Mouse (Mus musculus) adrenal gland, postnatal 14 days (tissue): ENCODE measurements around the gene Fitm1. TPM values are rescaled to one million over a fixed set of nuclear protein-coding genes. Genes with fewer than 3 reads are reported as not detected.

Experiments used
- DNase-seq: peaks from one replicate; pipeline ENCODE4 v3.0.0; 2021; ENCODE audit warnings: mixed read lengths
- long read RNA-seq, 2 experiments: library from polyadenylated mRNA; stranded (forward); transcript quantifications; one replicate each; pipeline ENCODE4 v2.0.0; 2021
- total RNA-seq: library from RNA; stranded (reverse); gene quantifications from 2 replicates; pipeline ENCODE4 v1.2.3, GENCODE M21; 2021

Gene Fitm1
- 0.79 and 2.1 TPM in 2 replicates for total RNA-seq
- long read RNA-seq, experiment 1, partial matches to known transcripts, result 0 of 3 reads
- long read RNA-seq, experiment 1, other reads (novel, unspliced or antisense), result 0 of 3 reads
- long read RNA-seq, experiment 2, partial matches to known transcripts, result 0 of 5 reads
- long read RNA-seq, experiment 2, other reads (novel, unspliced or antisense), result 1 of 5 reads

- peak; percentile 50 for DNase-seq
Measured at GRCm38 (mm10) chr14:55575302-55575701, at the start of gene Fitm1. Fitm1 (plus strand) TSS chr14:55575617.

GRCm38 (mm10) chr14:55526674-55527073, 48.7 kb upstream of the Fitm1 start:
- DNase-seq, result no peak

- peak; percentile 28 for DNase-seq
Measured at GRCm38 (mm10) chr14:55527940-55528339, 47.5 kb upstream of the Fitm1 start.

- DNase-seq, result peak; percentile 74
Measured at GRCm38 (mm10) chr14:55536116-55536745, 39.2 kb upstream of the Fitm1 start.

GRCm38 (mm10) chr14:55540067-55540786, 35.2 kb upstream of the Fitm1 start, which contains the start of gene Pck2:
Pck2 (plus strand) TSS chr14:55540266.
- peak; percentile 95 for DNase-seq

GRCm38 (mm10) chr14:55540787-55541321, 34.6 kb upstream of the Fitm1 start:
- peak; percentile 93 for DNase-seq

GRCm38 (mm10) chr14:55542268-55542667, 33.1 kb upstream of the Fitm1 start:
- no peak for DNase-seq

GRCm38 (mm10) chr14:55544334-55544733, 31.1 kb upstream of the Fitm1 start:
- DNase-seq, result no peak

- DNase-seq, result no peak
Measured at GRCm38 (mm10) chr14:55550191-55550590, 25.2 kb upstream of the Fitm1 start.

- no peak for DNase-seq
Measured at GRCm38 (mm10) chr14:55551347-55551746, 24.1 kb upstream of the Fitm1 start.

GRCm38 (mm10) chr14:55551794-55552193, 23.6 kb upstream of the Fitm1 start:
- DNase-seq, result no peak

- DNase-seq, result no peak
Measured at GRCm38 (mm10) chr14:55554635-55555034, 20.8 kb upstream of the Fitm1 start.

GRCm38 (mm10) chr14:55555788-55556187, 19.6 kb upstream of the Fitm1 start:
- DNase-seq, result no peak

GRCm38 (mm10) chr14:55557003-55557402, 18.4 kb upstream of the Fitm1 start:
- DNase-seq, result peak; percentile 92

GRCm38 (mm10) chr14:55557587-55557986, 17.8 kb upstream of the Fitm1 start:
- DNase-seq, result no peak

- DNase-seq, result no peak
Measured at GRCm38 (mm10) chr14:55558740-55559448, 16.5 kb upstream of the Fitm1 start.

GRCm38 (mm10) chr14:55559799-55560201, 15.6 kb upstream of the Fitm1 start, which contains the start of gene Dcaf11:
Dcaf11 (plus strand) TSS chr14:55560006.
- DNase-seq, result peak; percentile 96

- peak; percentile 99 for DNase-seq
Measured at GRCm38 (mm10) chr14:55560202-55561073, 15.0 kb upstream of the Fitm1 start, which contains the start of gene A730061H03Rik. A730061H03Rik (minus strand) TSS chr14:55560406.

GRCm38 (mm10) chr14:55561860-55562259, 13.6 kb upstream of the Fitm1 start:
- no peak for DNase-seq

GRCm38 (mm10) chr14:55563249-55563648, 12.2 kb upstream of the Fitm1 start:
- DNase-seq, result no peak

- no peak for DNase-seq
Measured at GRCm38 (mm10) chr14:55565748-55566147, 9.7 kb upstream of the Fitm1 start.
